Mouse (Mus musculus) cortical plate, adult 2 months (tissue): ENCODE results near the gene Cdc6.

Experiments
- CTCF ChIP-seq: fragments of 200-500 bp; IDR thresholded peaks from 2 replicates; pipeline ENCODE4 v1.5.1; 2011; ENCODE audit warnings: mild to moderate bottlenecking, control low read depth, low read length; ENCODE audit not compliant: insufficient read depth; ENCODE audit errors: extremely low read depth
- POLR2A ChIP-seq: fragments of 200-500 bp; IDR thresholded peaks from 2 replicates; pipeline ENCODE4 v1.6.1; 2011; ENCODE audit warnings: mild to moderate bottlenecking, low read length, control low read depth; ENCODE audit not compliant: insufficient read depth; ENCODE audit errors: extremely low read depth

DNA sequence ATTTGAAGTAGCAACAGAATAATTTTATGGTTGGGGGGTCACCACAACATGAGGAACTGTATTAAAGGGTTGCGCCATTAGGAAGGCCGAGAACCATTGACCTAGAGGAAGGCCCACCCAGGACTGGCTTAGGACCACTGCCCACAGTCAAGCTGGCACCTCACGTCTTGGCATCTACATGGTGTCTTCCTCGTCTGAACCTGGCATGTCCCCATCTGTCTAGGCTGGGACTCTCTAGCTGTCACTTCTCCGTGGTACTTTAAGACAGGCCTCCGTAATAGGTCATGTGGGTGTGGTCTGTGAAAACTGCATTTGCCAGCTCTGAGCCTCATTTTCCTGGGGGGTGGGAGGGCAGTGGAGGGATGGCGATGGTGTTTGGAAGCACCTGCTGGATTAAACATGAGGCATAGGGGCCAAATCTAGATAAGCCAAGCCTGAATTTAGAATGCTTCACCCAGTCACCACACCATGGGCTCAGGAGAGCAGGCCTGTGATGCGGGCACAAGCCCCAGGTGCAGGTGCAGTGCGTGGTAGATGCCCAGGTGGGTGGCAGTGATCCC, 65.3 kb downstream of the Cdc6 start:
- no peak for TF ChIP-seq POLR2A
- TF ChIP-seq CTCF = no peak
